Mouse (Mus musculus) ovary, adult 18-20 months (tissue): ENCODE measurements around the gene Cela1.

Source experiments
- DNase-seq: peaks from one replicate; pipeline ENCODE4 v3.0.0; 2022; ENCODE audit warnings: low spot score, mixed read lengths

Cela1 gene

GRCm38 (mm10) chr15:100635851-100636645, 51.7 kb downstream of the Cela1 start:
- DNase-seq: no peak

DNA sequence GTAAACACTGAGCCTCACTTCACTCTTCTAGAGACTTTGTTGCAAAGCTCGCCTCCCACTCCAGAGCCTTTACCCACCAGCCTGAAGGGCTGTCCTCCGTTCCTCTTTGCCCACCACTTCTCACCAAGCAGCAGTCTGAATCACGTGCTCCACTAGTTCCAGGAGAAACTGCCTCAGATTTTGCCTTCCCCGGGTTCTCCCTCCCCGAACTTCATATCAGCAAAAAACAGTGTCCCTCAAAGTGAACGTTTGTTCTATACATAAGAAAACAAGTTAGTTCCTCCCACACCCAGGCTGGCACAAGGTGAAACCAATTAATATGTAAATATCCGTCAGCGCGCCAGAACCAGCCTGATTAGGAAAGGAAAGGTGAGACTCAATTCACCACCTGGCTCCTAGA, 52.5 kb downstream of the Cela1 start:
- DNase-seq: no peak

GRCm38 (mm10) chr15:100633341-100633740, 54.4 kb downstream of the Cela1 start:
- DNase-seq: no peak

GRCm38 (mm10) chr15:100632323-100632722, 55.4 kb downstream of the Cela1 start:
- DNase-seq: no peak

DNA sequence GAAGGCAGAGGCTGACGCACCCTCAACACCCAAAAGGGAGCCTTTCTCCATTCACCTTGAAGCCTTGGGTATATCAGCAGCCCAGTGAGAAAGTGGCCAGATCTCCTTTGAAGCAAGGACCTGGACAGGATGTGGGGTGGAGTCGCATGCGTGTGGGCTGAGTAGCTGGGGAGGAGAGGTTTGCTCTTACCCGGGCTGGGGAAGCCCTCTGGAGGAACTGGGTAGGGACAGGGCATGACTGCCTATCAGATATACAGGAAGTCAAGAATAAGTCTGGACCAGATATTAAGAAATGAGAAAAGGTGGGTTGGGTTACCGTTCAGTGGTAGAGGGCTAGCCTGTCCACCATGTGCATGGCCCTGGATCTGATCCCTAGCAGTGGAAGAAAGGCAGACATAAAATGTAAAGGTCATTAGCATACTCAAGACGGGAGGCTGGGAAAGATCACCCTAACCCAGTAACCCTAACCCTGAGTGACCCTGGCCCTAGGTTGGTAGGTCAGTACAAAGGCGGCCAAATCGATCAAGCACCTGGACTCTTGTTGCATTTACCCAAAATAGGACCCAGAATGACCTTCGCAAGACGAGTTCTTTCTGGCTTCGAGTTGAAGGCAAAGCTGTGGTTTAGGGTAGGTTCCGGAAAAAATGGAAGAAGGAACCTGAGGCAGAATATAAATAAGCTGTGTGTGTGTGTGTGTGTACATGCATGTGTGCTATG, 56.1 kb downstream of the Cela1 start:
- no peak for DNase-seq

DNA sequence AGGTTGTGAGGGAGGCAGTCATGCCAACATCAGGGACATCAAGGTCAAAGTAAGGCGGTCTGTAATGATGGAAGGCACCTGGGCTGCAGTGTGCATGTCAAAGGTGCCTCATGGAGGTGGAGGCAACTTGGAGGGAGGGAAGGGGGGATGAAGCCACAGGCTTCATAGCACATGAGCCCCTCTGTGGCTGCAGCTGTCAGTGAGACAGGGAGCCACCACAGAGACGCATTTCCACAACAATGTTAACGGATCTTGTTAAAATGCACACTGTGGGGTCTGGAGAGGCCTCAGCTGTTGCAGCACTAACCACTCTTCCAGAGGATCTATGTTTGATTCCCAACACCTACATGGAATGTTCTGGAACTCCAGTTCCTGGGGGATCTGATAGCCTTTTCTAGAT, 57.6 kb downstream of the Cela1 start:
- no peak for DNase-seq

DNA sequence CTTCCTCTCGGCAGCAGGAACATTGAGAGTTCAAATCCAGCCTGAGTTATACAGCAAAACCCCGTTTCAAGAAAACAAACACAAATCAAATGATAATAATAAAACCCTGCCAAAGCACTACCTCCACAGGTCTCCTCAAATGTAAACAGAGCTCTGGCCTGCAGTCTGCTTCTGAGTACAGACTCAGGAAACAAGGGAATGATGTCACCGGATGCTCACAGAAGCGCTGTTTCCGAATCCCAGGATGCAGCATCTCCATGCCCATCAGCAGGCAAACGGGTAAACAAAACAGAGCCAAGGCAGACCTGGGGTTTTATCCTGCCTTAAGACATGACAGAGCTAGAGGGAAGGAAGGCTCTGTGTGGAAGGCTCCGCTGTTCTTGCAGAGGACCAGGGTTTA, 58.9 kb downstream of the Cela1 start:
- no peak for DNase-seq

GRCm38 (mm10) chr15:100627774-100628370, 59.8 kb downstream of the Cela1 start:
- DNase-seq: no peak

- no peak for DNase-seq
Observed at GRCm38 (mm10) chr15:100627287-100627686, 60.4 kb downstream of the Cela1 start.

DNA sequence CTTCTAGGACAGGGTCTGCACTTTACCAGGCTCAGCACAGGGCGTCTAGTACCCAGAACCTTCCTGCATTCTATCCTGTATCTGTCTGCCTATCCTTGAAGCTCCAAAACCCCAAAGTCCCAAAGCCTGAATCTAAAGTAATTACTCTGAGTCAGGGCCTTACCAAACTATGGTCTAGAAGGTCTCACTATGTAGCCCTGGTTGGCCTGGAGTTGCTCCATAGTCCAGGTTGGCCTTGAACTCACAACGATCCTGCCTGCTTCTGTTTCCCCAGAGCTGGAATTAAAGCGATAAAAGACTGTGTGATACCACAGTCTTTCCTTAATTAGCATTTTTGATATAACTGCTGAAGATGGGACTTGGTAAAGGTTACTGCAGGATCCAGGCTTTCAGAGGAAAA, 63.3 kb downstream of the Cela1 start:
- DNase-seq: no peak
